Mouse (Mus musculus): ENCODE measurements around the gene Cox15. TPM values are rescaled to one million over a fixed set of nuclear protein-coding genes. Genes with fewer than 3 reads are reported as not detected.

The Cox15 gene
- polyA plus RNA-seq, 1 experiment from 2014 or later = 10.5 TPM

DNA sequence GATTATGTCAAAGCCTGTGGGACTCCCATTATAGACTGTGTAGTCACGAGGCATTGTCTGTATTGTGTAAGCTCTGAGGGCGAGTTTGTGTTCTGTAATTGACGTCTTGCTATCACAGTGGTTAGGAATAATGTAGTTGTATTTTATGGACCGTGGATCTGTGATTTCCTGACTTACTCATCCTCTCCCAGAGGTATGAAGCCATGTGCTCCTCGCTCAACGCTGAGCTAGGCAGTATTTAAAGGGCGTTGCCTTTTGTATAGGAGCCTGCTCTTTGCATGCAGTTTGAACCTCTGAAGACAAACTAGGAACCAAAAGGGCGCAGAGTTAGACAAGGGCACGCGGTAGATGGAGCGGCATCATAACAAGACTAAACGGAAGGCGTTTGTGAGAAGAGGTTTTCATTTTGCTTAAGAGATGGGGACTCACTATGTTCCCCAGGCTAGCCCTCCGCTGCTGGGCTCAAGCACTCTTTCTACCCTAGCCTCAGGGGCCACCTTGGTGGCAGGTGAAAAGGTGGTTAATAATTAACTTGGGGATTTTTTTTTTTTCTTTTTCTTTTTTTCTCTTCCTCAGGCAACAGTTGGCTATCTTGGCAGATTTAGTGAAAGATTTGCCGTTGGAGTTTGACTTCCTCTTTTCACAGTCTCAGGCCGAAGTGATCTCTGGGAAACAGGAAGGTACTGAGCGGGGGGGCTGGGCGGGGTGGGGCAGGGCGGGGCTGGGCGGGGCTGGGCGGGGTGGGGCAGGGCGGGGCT lies 41.5 kb downstream of the Cox15 start:
- Histone ChIP-seq H3K36me3 (ENCODE audit: control insufficient read depth, insufficient read depth, low read length) (0 out of 2 replicates have a peak, but pooled peaks cover 2% of the 10 kb centered on the region), H3K9ac (ENCODE audit: low read length) (no peak overlapping the region), H3K4me2 (ENCODE audit: low read depth) (no peak overlapping the region), H3K4me3 (ENCODE audit: low read depth, low read length) (no peak overlapping the region), H3K27me3 (ENCODE audit: control insufficient read depth, insufficient read depth, low read length) (no peaks in the 10 kb centered on the region), H3K4me1 (ENCODE audit: control insufficient read depth, insufficient read depth, low read length) (no peaks in the 10 kb centered on the region), H3K27ac (ENCODE audit: low read depth, low read length) (no peak overlapping the region), H3K9me3 (ENCODE audit: control insufficient read depth, low read length) (no peaks in the 10 kb centered on the region)
- DNase-seq (ENCODE audit: low spot score) (no peak), ATAC-seq (ENCODE audit: insufficient read depth, low FRiP score, low TSS enrichment) (no peak)
- 55% methylated on average over 22 of the region's 22 CpGs for WGBS

DNA sequence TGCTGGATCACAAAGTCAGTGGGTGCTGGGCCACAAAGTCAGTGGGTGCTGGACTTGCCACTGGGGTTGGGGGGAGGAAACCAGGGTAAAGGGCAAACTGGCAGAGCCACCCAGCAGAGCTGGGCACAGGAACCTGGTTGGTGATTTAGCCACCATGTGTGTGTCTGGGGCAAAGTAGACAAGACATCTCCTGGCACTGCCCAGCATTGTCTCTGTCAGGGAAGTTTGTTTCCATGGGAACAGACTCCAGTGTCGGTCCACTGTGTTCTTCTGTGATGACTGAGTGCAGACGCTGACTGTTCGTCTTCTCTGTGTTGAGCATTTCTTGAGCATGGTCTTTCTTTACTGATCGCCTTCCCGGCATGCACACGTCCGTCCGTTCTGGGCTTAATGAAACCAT lies 43.5 kb downstream of the Cox15 start:
- Histone ChIP-seq H3K4me1 (ENCODE audit: control insufficient read depth, insufficient read depth, low read length) (no peaks in the 10 kb centered on the region), H3K4me2 (ENCODE audit: low read depth) (no peak overlapping the region), H3K27ac (ENCODE audit: low read depth, low read length) (no peak overlapping the region), H3K27me3 (ENCODE audit: control insufficient read depth, insufficient read depth, low read length) (no peaks in the 10 kb centered on the region), H3K36me3 (ENCODE audit: control insufficient read depth, insufficient read depth, low read length) (peaks cover 2% of the 10 kb centered on the region; the same call in 1 of the 2 replicates), H3K9me3 (ENCODE audit: control insufficient read depth, low read length) (no peaks in the 10 kb centered on the region), H3K4me3 (ENCODE audit: low read depth, low read length) (no peak overlapping the region), H3K9ac (ENCODE audit: low read length) (no peak overlapping the region)
- WGBS = 78% methylated on average over 8 of the region's 8 CpGs
- no peak for ATAC-seq (ENCODE audit: insufficient read depth, low FRiP score, low TSS enrichment)
- DNase-seq (ENCODE audit: low spot score) = no peak

DNA sequence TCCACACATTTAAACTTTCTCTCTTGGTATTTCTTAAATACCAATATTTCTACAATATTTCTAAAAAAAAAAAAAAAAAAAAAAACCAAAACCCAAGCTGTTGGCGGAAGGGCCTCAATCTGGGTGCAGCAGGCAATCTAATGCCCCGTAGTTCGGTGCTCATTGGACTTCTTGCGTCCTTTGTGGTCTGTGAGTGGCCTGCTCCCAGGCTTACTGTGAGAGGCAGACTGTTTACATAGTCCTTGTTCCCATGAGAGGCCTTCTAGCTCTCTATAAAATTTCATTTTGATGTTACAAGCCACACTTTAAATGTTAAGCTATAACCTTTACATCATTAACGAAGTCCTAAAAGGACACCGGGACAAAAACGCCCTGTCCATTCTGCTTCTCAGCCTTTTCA lies 44.6 kb downstream of the Cox15 start:
- H3K36me3 ChIP-seq (ENCODE audit: control insufficient read depth, insufficient read depth, low read length) = peaks cover 2% of the 10 kb centered on the region; the same call in 1 of the 2 replicates
- no peaks in the 10 kb centered on the region for H3K9me3 ChIP-seq (ENCODE audit: control insufficient read depth, low read length)
- H3K4me1 ChIP-seq (ENCODE audit: control insufficient read depth, insufficient read depth, low read length) = no peaks in the 10 kb centered on the region
- DNase-seq (ENCODE audit: low spot score) = no peak
- no peaks in the 10 kb centered on the region for H3K27me3 ChIP-seq (ENCODE audit: control insufficient read depth, insufficient read depth, low read length)
- no peak for ATAC-seq (ENCODE audit: insufficient read depth, low FRiP score, low TSS enrichment)
- H3K4me2 ChIP-seq (ENCODE audit: low read depth) = no peak overlapping the region
- H3K27ac ChIP-seq (ENCODE audit: low read depth, low read length) = no peak overlapping the region
- 96% methylated on average over 7 of the region's 7 CpGs for WGBS
- H3K4me3 ChIP-seq (ENCODE audit: low read depth, low read length) = no peak overlapping the region
- no peak overlapping the region for H3K9ac ChIP-seq (ENCODE audit: low read length)

DNA sequence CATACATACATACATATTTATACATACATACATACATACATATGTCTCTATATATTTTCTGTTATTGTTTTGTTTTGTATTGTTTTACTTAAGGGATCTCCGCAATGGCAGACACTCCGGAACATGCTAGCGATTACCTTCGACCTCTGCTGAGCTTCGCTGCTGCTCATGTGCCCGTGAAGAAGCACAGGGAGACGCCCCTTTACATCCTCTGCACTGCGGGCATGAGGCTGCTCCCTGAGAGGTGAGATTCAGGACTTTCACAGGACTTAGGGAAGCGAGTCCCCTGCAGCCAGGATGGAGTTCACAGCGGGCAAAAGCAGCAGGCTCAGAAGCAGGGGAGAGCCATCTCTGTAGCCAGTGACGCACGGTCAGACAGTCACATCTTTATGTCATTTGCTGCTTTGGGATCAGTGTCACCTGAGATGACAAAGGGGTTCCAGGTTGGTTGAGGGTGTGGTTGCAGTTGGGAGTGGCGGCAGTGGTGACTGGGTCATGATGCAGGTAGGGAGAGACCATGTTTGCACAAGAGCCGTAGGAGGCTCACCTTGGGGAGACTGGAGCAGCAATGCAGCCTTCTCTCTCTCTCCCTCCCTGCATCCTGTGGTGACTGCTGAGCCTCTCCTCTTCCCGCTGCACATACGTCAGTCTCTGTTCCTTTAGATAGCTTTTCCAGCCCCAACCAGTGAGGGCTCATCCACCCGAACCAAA lies 47.9 kb downstream of the Cox15 start:
- no peak overlapping the region for H3K4me3 ChIP-seq (ENCODE audit: low read depth, low read length)
- no peak overlapping the region for H3K9ac ChIP-seq (ENCODE audit: low read length)
- peaks cover 4% of the 10 kb centered on the region; the same call in 1 of the 2 replicates for H3K36me3 ChIP-seq (ENCODE audit: control insufficient read depth, insufficient read depth, low read length)
- no peaks in the 10 kb centered on the region for H3K4me1 ChIP-seq (ENCODE audit: control insufficient read depth, insufficient read depth, low read length)
- H3K4me2 ChIP-seq (ENCODE audit: low read depth) = no peak overlapping the region
- DNase-seq (ENCODE audit: low spot score) (no peak), ATAC-seq (ENCODE audit: insufficient read depth, low FRiP score, low TSS enrichment) (no peak)
- no peaks in the 10 kb centered on the region for H3K27me3 ChIP-seq (ENCODE audit: control insufficient read depth, insufficient read depth, low read length)
- 90% methylated on average over 17 of the region's 17 CpGs for WGBS
- H3K9me3 ChIP-seq (ENCODE audit: control insufficient read depth, low read length) = no peaks in the 10 kb centered on the region
- H3K27ac ChIP-seq (ENCODE audit: low read depth, low read length) = no peak overlapping the region

DNA sequence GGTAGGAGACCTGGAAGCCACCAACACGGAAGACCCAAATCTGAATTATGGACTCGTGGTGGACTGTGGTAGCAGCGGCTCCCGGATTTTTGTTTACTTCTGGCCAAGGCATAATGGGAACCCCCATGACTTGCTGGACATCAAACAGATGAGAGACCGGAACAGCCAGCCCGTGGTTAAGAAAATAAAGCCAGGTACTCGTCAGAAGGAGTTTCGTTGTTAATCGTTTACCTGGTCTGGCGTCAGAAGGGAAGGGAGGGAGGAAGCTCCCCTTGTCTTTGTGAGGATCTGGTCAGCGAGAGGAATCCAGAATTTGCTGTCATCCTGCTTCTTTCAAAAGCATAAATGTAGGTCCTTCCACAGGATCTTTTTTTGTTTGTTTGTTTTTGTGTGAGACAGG lies 48.6 kb downstream of the Cox15 start:
- Histone ChIP-seq H3K27ac (ENCODE audit: low read depth, low read length) (no peak overlapping the region), H3K9me3 (ENCODE audit: control insufficient read depth, low read length) (no peaks in the 10 kb centered on the region), H3K4me3 (ENCODE audit: low read depth, low read length) (no peak overlapping the region), H3K9ac (ENCODE audit: low read length) (no peak overlapping the region), H3K27me3 (ENCODE audit: control insufficient read depth, insufficient read depth, low read length) (no peaks in the 10 kb centered on the region), H3K4me2 (ENCODE audit: low read depth) (no peak overlapping the region), H3K36me3 (ENCODE audit: control insufficient read depth, insufficient read depth, low read length) (peaks cover 6% of the 10 kb centered on the region; the same call in 1 of the 2 replicates), H3K4me1 (ENCODE audit: control insufficient read depth, insufficient read depth, low read length) (no peaks in the 10 kb centered on the region)
- 83% methylated on average over 11 of the region's 11 CpGs for WGBS
- DNase-seq (ENCODE audit: low spot score) = no peak
- ATAC-seq (ENCODE audit: insufficient read depth, low FRiP score, low TSS enrichment) = no peak

DNA sequence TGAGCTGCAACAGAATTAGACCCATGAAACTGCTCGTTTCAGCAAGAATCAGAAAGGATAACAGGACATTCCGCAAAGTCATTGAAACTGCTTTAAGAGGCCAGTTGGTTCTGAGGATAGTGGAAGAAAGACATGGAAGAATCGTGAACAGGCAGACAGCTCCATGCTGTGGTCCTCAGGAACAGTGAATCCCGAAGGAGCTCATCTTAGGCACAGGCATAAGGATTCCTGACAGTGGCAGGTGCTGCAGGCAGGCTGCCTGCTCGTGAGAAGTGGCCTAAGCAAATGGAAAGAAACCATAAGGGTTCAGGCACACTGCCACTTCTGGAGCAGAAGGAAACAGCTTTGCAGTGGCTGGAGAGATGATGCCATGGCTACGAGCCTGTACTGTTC lies 53.0 kb downstream of the Cox15 start:
- H3K27me3 ChIP-seq (ENCODE audit: control insufficient read depth, insufficient read depth, low read length) = no peaks in the 10 kb centered on the region
- no peaks in the 10 kb centered on the region for H3K9me3 ChIP-seq (ENCODE audit: control insufficient read depth, low read length)
- no peak overlapping the region for H3K4me2 ChIP-seq (ENCODE audit: low read depth)
- H3K4me1 ChIP-seq (ENCODE audit: control insufficient read depth, insufficient read depth, low read length) = no peaks in the 10 kb centered on the region
- WGBS = 85% methylated on average over 6 of the region's 6 CpGs
- H3K9ac ChIP-seq (ENCODE audit: low read length) = no peak overlapping the region
- ATAC-seq (ENCODE audit: insufficient read depth, low FRiP score, low TSS enrichment) = no peak
- DNase-seq (ENCODE audit: low spot score) = no peak
- peaks cover 4% of the 10 kb centered on the region for H3K36me3 ChIP-seq (ENCODE audit: control insufficient read depth, insufficient read depth, low read length)
- H3K4me3 ChIP-seq (ENCODE audit: low read depth, low read length) = no peak overlapping the region
- no peak overlapping the region for H3K27ac ChIP-seq (ENCODE audit: low read depth, low read length)

DNA sequence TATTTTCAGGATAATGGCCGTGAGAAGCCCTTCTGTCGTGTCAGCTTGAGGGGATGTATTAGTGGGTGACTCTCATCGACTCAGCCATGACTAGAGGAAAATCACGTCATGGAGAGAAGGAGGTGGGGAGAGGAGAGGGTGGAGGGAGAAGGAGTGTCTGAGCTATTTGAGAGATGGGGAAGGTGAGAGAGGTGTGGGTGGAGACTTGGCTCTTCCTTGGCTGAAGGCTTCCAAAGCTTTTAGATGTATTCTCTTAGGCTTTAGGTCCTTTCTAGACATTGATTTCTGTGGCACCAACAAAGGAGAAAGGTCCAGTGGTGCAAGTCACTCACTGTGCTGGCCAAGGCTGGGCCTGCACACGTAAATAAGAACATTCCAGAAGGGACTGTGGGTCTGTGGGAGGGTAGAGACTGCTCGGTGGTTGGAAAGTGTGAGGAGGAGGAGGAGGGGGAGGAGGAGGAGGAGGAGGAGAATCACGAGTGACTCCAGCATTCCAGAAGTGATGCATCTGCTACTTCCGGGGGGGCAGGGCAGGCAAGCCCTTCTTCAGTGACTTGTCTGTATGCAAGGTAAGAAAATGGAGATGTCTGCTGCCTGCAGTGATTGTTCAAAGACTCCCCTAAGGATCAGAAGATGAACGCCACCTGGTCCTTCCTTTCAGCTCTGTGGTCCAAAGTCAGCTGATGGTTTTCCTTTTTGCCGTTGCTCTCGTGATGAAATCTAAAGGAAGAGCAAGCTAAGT lies 53.6 kb downstream of the Cox15 start:
- 70% methylated on average over 11 of the region's 11 CpGs for WGBS
- Histone ChIP-seq H3K27me3 (ENCODE audit: control insufficient read depth, insufficient read depth, low read length) (no peaks in the 10 kb centered on the region), H3K36me3 (ENCODE audit: control insufficient read depth, insufficient read depth, low read length) (peaks cover 4% of the 10 kb centered on the region), H3K9me3 (ENCODE audit: control insufficient read depth, low read length) (no peaks in the 10 kb centered on the region), H3K27ac (ENCODE audit: low read depth, low read length) (no peak overlapping the region), H3K4me2 (ENCODE audit: low read depth) (no peak overlapping the region), H3K4me3 (ENCODE audit: low read depth, low read length) (no peak overlapping the region), H3K9ac (ENCODE audit: low read length) (no peak overlapping the region), H3K4me1 (ENCODE audit: control insufficient read depth, insufficient read depth, low read length) (no peaks in the 10 kb centered on the region)
- no peak for DNase-seq (ENCODE audit: low spot score)
- ATAC-seq (ENCODE audit: insufficient read depth, low FRiP score, low TSS enrichment) = no peak

DNA sequence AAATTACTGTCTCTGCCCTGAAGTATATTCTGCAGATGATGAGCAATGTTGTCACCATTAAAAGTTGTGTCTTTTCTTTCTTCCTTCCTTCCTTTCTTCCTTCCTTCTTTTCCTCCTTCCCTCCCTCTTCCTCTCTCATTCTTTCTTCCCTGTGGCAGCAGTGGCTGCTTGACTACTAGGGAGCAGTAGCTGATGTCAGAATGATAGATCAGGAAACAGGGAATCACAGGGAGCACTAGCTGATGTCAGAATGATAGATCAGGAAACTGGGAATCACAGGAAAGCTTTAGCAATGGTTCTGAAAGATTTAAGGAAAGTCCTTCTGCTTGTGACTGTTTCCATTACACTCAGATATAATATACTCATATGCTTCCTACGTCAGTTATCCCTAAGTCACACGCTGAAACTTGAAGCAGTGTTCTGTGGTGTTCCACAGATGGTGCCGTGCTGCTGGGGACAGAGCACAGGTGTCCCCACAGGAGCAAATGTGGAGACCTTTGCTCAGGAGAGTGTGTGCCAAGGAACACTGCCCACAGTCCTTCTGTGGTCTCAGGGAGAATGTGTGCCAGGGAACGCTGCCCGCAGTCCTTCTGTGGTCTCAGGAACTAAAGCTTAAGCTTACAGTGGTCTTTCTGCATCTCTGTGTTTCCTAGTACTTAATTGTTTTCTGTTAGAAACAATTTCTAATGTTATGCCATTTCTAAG lies 55.0 kb downstream of the Cox15 start:
- no peak for ATAC-seq (ENCODE audit: insufficient read depth, low FRiP score, low TSS enrichment)
- no peak overlapping the region for H3K9ac ChIP-seq (ENCODE audit: low read length)
- 90% methylated on average over 5 of the region's 5 CpGs for WGBS

More for the DNA sequence above, 55.0 kb downstream of the Cox15 start:
- Histone ChIP-seq H3K4me3 (ENCODE audit: low read depth, low read length) (no peak overlapping the region), H3K36me3 (ENCODE audit: control insufficient read depth, insufficient read depth, low read length) (peaks cover 4% of the 10 kb centered on the region), H3K4me2 (ENCODE audit: low read depth) (no peak overlapping the region), H3K9me3 (ENCODE audit: control insufficient read depth, low read length) (no peaks in the 10 kb centered on the region), H3K27me3 (ENCODE audit: control insufficient read depth, insufficient read depth, low read length) (no peaks in the 10 kb centered on the region), H3K4me1 (ENCODE audit: control insufficient read depth, insufficient read depth, low read length) (no peaks in the 10 kb centered on the region), H3K27ac (ENCODE audit: low read depth, low read length) (no peak overlapping the region)
- DNase-seq (ENCODE audit: low spot score) = no peak
